Mouse (Mus musculus) effector memory CD4-positive, alpha-beta T cell, adult 5 months (primary cell): ENCODE results near the gene Cd209c. TPM values are rescaled to one million over a fixed set of nuclear protein-coding genes. Genes with fewer than 3 reads are reported as not detected.

ENCODE experiments used
- polyA plus RNA-seq: library from polyadenylated mRNA; unstranded; fragments of 100-300 nt; shearing (Covaris generic); gene quantifications from one replicate; pipeline ENCODE4 v1.2.1, GENCODE M21; 2017

The Cd209c gene
- polyA plus RNA-seq, result 1.3 TPM

GRCm38 (mm10) chr8:3954646-3955045, at the start of gene Cd209c:
Cd209c (minus strand) TSS chr8:3954746.

GRCm38 (mm10) chr8:3926744-3927143, 27.8 kb downstream of the Cd209c start, which contains the start of gene Cd209b:
Cd209b (minus strand) TSS chr8:3926844.

Other genes starting within 250 kb of the Cd209c start
- gene Clec4g, start 234.1 kb downstream of the Cd209c start, polyA plus RNA-seq, result not detected
- 0.34 TPM for gene Cd209a, start 205.8 kb downstream of the Cd209c start, polyA plus RNA-seq
- gene Cd209e, start 100.4 kb downstream of the Cd209c start, polyA plus RNA-seq, result not detected
- not detected for gene Cd209d, start 76.2 kb downstream of the Cd209c start, polyA plus RNA-seq
- not detected for gene Cd209b, start 27.9 kb downstream of the Cd209c start, polyA plus RNA-seq
- not detected for gene Cd209f, start 151.1 kb upstream of the Cd209c start, polyA plus RNA-seq
- 0.14 TPM for gene Cd209g, start 179.4 kb upstream of the Cd209c start, polyA plus RNA-seq
- gene Evi5l, start 211.8 kb upstream of the Cd209c start, polyA plus RNA-seq, result 16.1 TPM